Mouse (Mus musculus): ENCODE data around the gene Top3a.

Gene Top3a

DNA sequence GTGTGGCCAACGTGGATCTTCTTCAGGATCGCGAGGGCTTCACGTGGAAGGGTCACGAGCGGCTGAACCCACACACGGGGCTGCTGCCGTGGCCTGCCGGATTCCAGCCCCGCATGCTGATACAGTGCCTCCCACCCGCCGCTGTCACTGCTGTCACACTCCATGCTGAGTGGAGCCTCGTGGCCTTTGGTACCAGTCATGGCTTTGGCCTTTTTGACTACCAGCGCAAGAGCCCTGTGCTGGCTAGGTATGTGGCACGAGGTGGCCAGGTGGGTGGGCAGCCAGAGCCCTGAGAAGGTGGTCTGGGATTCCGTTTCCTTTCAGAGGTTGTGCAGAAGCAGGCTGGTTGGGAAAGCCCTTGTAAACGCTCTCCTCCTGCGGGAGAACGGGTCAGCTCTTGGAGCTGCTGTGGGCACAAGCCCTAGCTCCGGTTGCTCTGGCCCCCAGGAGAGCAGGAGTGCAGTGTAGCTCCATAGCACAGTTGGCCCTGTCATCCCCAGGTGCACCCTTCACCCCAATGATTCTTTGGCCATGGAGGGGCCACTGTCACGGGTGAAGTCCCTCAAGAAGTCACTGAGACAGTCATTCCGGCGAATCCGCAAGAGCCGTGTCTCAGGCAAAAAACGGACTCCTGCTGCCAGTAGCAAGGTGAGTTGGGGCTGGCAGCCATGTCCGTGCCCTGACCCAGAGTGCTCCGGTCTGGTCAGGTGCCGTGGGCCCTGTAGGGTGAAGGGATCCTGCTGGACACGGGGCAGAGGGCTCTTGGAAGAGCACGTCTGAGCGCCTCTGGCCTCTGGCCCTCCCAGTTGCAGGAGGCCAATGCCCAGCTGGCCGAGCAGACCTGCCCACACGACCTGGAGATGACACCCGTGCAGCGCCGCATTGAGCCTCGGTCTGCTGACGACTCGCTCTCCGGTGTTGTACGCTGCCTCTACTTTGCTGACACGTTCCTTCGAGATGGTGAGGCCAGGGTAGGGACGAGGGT is 67.4 kb downstream of the Top3a start:
- DNase-seq, result peak; percentile 8

DNA sequence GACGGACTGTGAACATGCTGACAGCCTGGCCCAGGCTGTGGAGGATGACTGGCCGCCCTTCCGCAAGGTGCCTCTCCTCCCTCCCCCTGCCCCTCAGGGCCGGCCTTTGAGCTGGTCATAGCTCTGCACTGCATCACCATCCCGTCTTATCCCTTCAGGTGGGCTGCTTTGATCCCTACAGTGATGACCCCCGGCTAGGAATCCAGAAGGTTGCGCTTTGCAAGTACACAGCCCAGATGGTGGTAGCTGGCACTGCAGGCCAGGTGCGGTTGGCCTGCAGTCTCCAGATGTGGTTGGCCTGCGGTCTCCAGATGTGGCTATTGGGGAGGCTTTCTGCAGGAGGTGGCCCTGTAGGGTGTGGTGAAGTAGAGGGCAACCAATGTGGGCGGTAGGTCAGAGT is 68.5 kb downstream of the Top3a start:
- DNase-seq, result no peak

GRCm38 (mm10) chr11:60707672-60708071 is 69.5 kb downstream of the Top3a start:
- peak; percentile 53 for DNase-seq

DNA sequence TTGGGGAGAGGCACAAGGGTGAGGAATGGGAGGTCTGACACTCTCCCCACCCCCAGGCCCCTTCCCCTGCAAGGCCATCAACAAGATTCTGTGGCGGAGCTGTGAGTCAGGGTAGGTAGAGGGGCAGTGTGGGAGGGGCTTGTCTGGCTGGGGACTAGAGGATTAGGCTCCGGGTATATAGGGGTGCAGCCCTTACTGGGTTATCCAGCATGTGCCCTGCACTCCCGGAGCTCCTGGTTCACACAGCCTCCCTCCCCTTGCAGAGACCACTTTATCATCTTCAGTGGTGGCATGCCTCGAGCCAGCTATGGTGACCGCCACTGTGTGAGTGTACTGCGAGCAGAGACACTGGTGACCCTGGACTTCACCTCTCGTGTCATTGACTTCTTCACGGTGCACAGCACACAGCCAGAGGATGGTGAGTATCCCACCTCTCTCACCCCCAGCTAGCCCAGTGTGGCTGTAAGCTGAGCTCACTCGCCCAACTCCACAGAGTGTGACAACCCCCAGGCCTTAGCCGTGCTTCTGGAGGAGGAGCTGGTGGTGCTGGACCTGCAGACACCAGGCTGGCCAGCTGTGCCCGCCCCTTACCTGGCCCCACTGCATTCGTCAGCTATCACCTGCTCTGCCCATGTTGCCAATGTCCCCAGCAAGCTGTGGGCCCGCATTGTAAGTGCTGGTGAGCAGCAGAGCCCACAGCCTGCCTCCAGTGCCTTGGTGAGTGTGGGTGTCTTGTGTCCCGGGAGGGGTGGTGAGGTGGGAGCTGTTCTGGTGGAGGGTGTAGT is 70.3 kb downstream of the Top3a start:
- peak; percentile 27 for DNase-seq

DNA sequence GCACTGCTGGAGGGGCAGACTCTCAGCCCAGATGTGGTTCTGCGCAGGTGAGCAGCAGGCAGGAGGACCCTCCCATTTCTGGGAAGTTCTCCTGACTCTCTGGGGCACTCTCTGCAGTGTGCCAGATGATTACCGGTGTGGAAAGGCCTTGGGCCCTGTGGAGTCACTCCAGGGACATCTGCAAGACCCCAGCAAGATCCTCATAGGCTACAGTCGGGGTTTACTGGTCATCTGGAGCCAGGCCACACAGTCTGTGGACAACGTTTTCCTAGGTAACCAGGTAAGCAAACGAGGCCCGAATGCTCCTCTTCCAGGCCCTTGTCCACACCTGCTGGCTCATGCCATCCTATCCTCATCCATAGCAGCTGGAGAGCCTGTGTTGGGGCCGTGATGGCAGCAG is 71.1 kb downstream of the Top3a start:
- DNase-seq, result no peak

- DNase-seq, result no peak
Measured at GRCm38 (mm10) chr11:60705255-60705654, 71.9 kb downstream of the Top3a start.

DNA sequence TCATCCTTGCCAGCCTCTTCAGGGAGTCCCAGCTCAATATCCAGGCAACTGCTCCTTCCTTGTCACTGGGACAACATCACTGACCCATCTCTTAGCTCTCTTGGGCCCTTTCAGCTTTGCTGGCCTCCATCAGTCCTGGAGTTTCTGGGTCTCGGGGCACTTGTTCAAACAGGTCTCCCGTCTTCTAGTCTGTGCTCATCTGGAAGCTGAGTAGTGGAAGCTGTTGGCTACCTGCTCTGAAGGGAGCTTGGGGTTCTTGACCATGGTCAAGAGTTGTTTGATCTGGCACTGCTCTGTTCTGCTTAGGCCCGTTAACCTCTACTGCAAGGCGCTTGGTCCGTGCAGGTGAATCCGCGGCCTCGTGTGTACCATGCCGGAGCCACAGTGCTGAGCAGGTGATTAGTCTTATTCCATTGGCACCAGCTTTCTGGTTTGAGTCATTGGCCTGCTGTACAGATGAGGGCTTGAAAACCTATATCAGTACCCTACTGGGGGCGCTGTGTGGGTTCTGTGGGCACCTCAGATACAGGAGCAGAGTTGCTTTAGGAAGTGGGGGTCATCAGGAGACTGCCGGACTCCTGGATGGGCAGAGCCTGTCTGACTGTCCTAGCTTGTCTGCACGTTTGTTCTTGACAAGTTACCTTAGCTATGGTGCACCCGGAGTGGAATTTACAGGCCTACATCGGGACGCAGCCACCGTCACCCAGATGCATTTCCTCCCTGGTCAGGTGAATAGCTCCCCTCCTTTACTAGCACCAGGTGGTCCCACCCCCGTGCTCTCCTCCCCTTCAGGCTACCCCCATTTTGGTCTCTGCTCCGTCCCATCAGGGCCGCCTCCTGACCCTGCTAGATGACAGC is 72.9 kb downstream of the Top3a start:
- DNase-seq, result peak; percentile 49

- peak; percentile 73 for DNase-seq
Measured at GRCm38 (mm10) chr11:60703131-60703530, 74.0 kb downstream of the Top3a start.

- peak; percentile 58 for DNase-seq
Measured at GRCm38 (mm10) chr11:60701611-60702010, 75.6 kb downstream of the Top3a start.

DNA sequence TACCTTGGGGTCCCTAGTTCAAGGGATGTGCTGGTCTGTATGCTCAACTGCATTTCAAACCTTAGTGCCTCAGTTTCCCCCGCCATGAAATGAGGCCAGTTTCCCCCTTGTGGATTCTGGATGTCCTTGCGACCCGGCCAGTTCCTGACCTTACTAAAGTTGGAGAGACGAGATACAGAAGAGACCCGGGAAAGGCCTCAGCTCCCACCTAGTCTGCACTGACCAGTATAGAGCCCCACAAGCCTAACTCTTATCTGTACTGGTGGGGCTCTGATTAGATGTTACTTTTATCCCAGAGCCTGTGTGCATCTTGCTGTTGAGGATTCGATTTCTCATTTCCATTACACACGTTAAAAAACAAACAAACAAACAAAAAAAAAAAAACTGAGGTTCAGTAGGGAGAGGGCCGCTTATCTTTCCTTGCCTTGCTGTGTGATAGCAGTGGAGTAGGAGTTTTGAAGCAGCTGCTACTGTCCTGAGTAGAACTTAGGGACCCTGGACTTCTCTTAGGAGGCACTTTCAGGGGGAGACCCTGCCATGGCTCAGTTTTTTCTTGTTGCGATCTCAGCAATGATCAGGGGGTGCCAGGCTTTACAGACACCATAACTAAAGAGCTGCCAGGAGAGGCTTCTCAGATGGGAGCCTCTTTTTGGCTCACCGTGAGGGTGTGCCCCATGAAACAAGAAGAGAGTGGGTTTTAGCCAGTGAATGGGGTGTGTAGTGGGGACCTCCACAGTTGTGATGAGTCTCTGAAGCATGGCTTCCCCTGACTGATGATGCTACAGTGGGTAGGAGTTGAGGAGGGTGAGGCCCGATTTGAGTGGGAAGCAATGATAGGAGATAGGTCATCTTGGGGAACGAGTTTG is 76.6 kb downstream of the Top3a start:
- peak; percentile 46 for DNase-seq

- DNase-seq, result peak; percentile 93
Measured at GRCm38 (mm10) chr11:60699524-60700075, 77.6 kb downstream of the Top3a start, which contains the start of gene Llgl1. TSS of gene Llgl1 (plus strand) at chr11:60699723.

- DNase-seq, result peak; percentile 66
Measured at GRCm38 (mm10) chr11:60698806-60699523, 78.2 kb downstream of the Top3a start.

- DNase-seq, result peak; percentile 10
Measured at GRCm38 (mm10) chr11:60697561-60697960, 79.6 kb downstream of the Top3a start.

GRCm38 (mm10) chr11:60696165-60696564 is 81.0 kb downstream of the Top3a start:
- no peak for DNase-seq

Measured in cerebellum, adult 9-11 months (tissue).